Mouse (Mus musculus) inflammation-experienced regulatory T-cells (primary cell): Measurements from ENCODE around the gene Lrit2. TPM values are rescaled to one million over a fixed set of nuclear protein-coding genes. Genes with fewer than 3 reads are reported as not detected.

ENCODE experiments used
- polyA plus RNA-seq, 2 experiments: library from polyadenylated mRNA; unstranded; fragments of 100-300 nt; shearing (Covaris generic); gene quantifications; one replicate each; pipeline ENCODE4 v1.2.1; 2017

Lrit2 gene
- under 1 TPM; 0.14 to 0.66 TPM for polyA plus RNA-seq

GRCm38 (mm10) chr14:37067629-37068028 is at the start of gene Lrit2:
Gene Lrit2 (plus strand): TSS chr14:37067929.

GRCm38 (mm10) chr14:37048914-37049410 is 18.8 kb upstream of the Lrit2 start, which contains the start of gene Rgr:
Gene Rgr (minus strand): TSS chr14:37048964.

GRCm38 (mm10) chr14:37097956-37098530 is 30.3 kb downstream of the Lrit2 start, which contains the start of gene Cdhr1:
Gene Cdhr1 (minus strand): TSS chr14:37098347.

GRCm38 (mm10) chr14:37113922-37114321 is 46.2 kb downstream of the Lrit2 start, which contains the start of gene 2610528A11Rik:
Gene 2610528A11Rik (minus strand): TSS chr14:37114022.

Other genes with a start within 250 kb of the Lrit2 start
- 10 to 100 TPM; 43.5 to 45.6 TPM for gene Ccser2, start 99.2 kb upstream of the Lrit2 start, polyA plus RNA-seq
- 1 to 10 TPM in 1 of 2 experiments, not detected in 1; 1.0 TPM for gene Rgr, start 19.0 kb upstream of the Lrit2 start, polyA plus RNA-seq
- not detected for gene Lrit1, start 13.1 kb upstream of the Lrit2 start, polyA plus RNA-seq
- gene Cdhr1, start 30.4 kb downstream of the Lrit2 start, polyA plus RNA-seq = under 1 TPM; 0.05 to 0.49 TPM
- gene 2610528A11Rik, start 46.1 kb downstream of the Lrit2 start, polyA plus RNA-seq = 1 to 10 TPM in 1 of 2 experiments, under 1 TPM in 1; 0.39 to 4.8 TPM
- gene Ghitm, start 67.3 kb downstream of the Lrit2 start, polyA plus RNA-seq = 100 to 1,000 TPM; 232 to 262 TPM